Mouse (Mus musculus) natural killer cell, adult 2 months (primary cell): Measurements from ENCODE around the gene Dsp.
A peak's percentile ranks its signal among the peaks of the same experiment; 100 is the strongest.

ENCODE experiments used
- DNase-seq, 2 experiments: peaks; one replicate each; pipeline ENCODE4 v3.0.0; 2022; ENCODE audit warnings: low spot score in 2 of 2

The Dsp gene

GRCm38 (mm10) chr13:38151069-38151588 is at the start of gene Dsp:
TSS of gene Dsp (plus strand) at chr13:38151294.
- DNase-seq, result peak in 1 of 2 experiments; percentile 5

GRCm38 (mm10) chr13:38103406-38103805 is 47.7 kb upstream of the Dsp start:
- DNase-seq, result no peak

GRCm38 (mm10) chr13:38104501-38104900 is 46.6 kb upstream of the Dsp start:
- no peak for DNase-seq

- DNase-seq, result no peak
Observed at GRCm38 (mm10) chr13:38109081-38109480, 42.0 kb upstream of the Dsp start.

GRCm38 (mm10) chr13:38122321-38122720 is 28.8 kb upstream of the Dsp start:
- no peak for DNase-seq

- no peak for DNase-seq
Observed at GRCm38 (mm10) chr13:38123666-38124065, 27.4 kb upstream of the Dsp start.

GRCm38 (mm10) chr13:38127683-38128082 is 23.4 kb upstream of the Dsp start:
- DNase-seq, result no peak

- DNase-seq, result no peak
Observed at GRCm38 (mm10) chr13:38128246-38128645, 22.8 kb upstream of the Dsp start.

- DNase-seq, result no peak
Observed at GRCm38 (mm10) chr13:38129492-38129891, 21.6 kb upstream of the Dsp start.

GRCm38 (mm10) chr13:38130116-38130515 is 21.0 kb upstream of the Dsp start:
- DNase-seq, result no peak

- DNase-seq, result no peak
Observed at GRCm38 (mm10) chr13:38133016-38133528, 18.0 kb upstream of the Dsp start.

- no peak for DNase-seq
Observed at GRCm38 (mm10) chr13:38140521-38140920, 10.6 kb upstream of the Dsp start.

GRCm38 (mm10) chr13:38144962-38145713 is 6.0 kb upstream of the Dsp start:
- DNase-seq, result no peak

- no peak for DNase-seq
Observed at GRCm38 (mm10) chr13:38148348-38148747, 2.7 kb upstream of the Dsp start.

- peak; percentile 5 for DNase-seq
Observed at GRCm38 (mm10) chr13:38151671-38152428, 756 bp downstream of the Dsp start.

GRCm38 (mm10) chr13:38152429-38153035 is 1.4 kb downstream of the Dsp start:
- DNase-seq, result no peak

- no peak for DNase-seq
Observed at GRCm38 (mm10) chr13:38155523-38155922, 4.4 kb downstream of the Dsp start.

- DNase-seq, result no peak
Observed at GRCm38 (mm10) chr13:38157635-38158034, 6.5 kb downstream of the Dsp start.

- DNase-seq, result no peak
Observed at GRCm38 (mm10) chr13:38162002-38162401, 10.9 kb downstream of the Dsp start.

- DNase-seq, result no peak
Observed at GRCm38 (mm10) chr13:38162668-38163067, 11.6 kb downstream of the Dsp start.

GRCm38 (mm10) chr13:38164932-38165331 is 13.8 kb downstream of the Dsp start:
- DNase-seq, result no peak

GRCm38 (mm10) chr13:38167056-38167455 is 16.0 kb downstream of the Dsp start:
- no peak for DNase-seq
